Mouse (Mus musculus) adrenal gland, adult (tissue): ENCODE data around the gene Il2rg.

ENCODE experiments used
- DNase-seq, 2 experiments: peaks; one replicate each; pipeline ENCODE4 v3.0.0; 2022 to 2023; ENCODE audit warnings: low spot score in 1 of 2; ENCODE audit not compliant: inconsistent age in 2 of 2

The Il2rg gene

GRCm38 (mm10) chrX:101268025-101268754 is at the start of gene Il2rg:
Gene Il2rg, minus strand, starts transcription at chrX:101268255.
- no peak for DNase-seq

- DNase-seq: no peak
Measured at GRCm38 (mm10) chrX:101313625-101314359, 45.7 kb upstream of the Il2rg start.

GRCm38 (mm10) chrX:101309299-101309698 is 41.2 kb upstream of the Il2rg start:
- DNase-seq: no peak

- no peak for DNase-seq
Measured at GRCm38 (mm10) chrX:101304646-101305045, 36.6 kb upstream of the Il2rg start.

GRCm38 (mm10) chrX:101301654-101302053 is 33.6 kb upstream of the Il2rg start:
- no peak for DNase-seq

- peak; percentile 20 to 55 for DNase-seq
Measured at GRCm38 (mm10) chrX:101300427-101301030, 32.5 kb upstream of the Il2rg start.

GRCm38 (mm10) chrX:101299473-101300426 is 31.7 kb upstream of the Il2rg start:
- DNase-seq: peak in 1 of 2 experiments; percentile 44

- DNase-seq: peak; percentile 24 to 54
Measured at GRCm38 (mm10) chrX:101299055-101299454, 31.0 kb upstream of the Il2rg start, which contains the start of gene Nlgn3. Gene Nlgn3, plus strand, starts transcription at chrX:101299168.

- no peak for DNase-seq
Measured at GRCm38 (mm10) chrX:101290111-101290510, 22.1 kb upstream of the Il2rg start.

DNA sequence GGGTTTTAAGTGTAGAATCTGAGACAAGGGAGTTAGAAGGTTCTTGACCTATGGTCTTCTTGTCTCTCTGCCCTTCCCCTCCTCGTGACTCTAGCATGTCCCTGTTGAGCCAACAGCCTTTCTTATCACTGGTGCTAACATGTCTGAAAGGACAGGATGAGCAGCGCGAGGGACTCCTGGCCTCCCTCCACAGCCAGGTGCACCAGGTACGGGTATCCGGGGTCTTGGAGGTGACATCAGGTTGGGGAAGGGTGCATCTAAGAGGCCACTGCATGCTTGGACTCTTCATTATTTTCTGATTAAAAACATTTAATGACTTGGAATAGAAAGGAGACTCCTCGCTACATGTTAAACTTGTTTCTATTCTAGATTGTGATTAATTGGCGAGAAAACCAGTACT is 21.0 kb upstream of the Il2rg start:
- no peak for DNase-seq

DNA sequence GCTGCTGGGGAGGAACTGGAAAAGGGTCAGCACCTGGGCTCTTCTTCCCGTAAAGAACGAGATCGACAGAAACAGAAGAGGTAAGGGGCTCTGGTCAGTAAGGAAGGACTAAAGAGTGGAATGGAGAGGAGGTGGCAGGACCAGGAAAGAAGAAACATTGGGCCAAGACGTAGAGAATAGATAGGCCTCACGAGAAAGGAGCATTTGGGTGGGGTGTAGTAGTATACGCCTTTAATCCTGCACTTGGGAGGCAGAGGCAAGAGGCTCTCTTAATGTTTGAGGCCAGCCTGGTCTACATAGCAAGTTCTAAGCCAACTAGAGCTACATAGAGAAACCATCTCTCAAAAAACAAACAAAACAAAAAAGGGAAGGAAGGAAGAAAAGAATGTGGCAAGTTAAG is 20.4 kb upstream of the Il2rg start:
- DNase-seq: no peak

- no peak for DNase-seq
Measured at GRCm38 (mm10) chrX:101287543-101287942, 19.5 kb upstream of the Il2rg start.

- DNase-seq: no peak
Measured at GRCm38 (mm10) chrX:101285953-101286670, 18.1 kb upstream of the Il2rg start.

- DNase-seq: peak; percentile 46 to 78
Measured at GRCm38 (mm10) chrX:101285534-101285933, 17.5 kb upstream of the Il2rg start.

DNA sequence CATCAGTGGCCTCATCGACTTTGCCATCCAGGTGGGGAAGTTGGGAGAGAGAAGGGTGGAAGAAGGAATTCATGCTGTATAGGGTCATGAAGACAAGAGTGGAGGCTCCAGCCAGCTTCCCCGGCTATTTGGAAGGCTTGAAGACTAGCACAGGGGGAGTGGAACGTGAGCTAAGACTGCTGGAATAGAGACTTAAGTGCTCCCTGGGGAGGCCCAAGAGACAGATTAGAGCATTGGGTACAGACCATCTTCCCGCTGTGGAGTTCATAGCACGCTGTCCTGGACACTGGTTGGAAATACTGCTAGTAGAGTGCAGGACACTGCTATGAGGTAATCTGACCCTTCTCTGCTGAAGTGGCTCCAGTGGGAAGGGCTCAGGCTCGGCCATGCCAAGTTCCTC is 14.8 kb upstream of the Il2rg start:
- no peak for DNase-seq

- peak; percentile 94 to 96 for DNase-seq
Measured at GRCm38 (mm10) chrX:101273875-101274738, 6.1 kb upstream of the Il2rg start, which contains the start of gene Med12. Gene Med12, plus strand, starts transcription at chrX:101274030.

DNA sequence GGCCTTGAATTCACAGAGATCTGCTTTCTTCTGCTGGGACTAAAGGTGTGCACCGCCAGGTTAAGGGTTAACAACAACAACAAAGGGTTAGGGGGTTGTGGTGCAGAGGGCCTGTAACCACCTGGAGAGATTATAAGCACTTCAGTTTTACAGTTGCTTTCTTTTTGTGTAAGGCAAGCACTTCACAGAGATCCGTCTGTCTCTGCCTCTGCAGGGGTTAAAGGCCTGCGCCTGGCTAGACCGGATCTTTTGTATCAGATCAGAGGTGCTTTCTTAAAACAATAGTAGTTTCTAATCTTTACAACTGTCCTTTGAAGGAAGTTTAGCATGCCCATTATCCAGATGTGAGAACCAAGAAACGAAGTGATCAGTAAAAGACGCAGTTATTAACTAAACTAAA is 5.4 kb upstream of the Il2rg start:
- DNase-seq: no peak

GRCm38 (mm10) chrX:101268755-101269124 is 685 bp upstream of the Il2rg start, which contains the start of gene Gm20489:
Gene Gm20489, minus strand, starts transcription at chrX:101269023.
- no peak for DNase-seq

- no peak for DNase-seq
Measured at GRCm38 (mm10) chrX:101266631-101267030, 1.4 kb downstream of the Il2rg start.
